Mouse (Mus musculus) thymus, postnatal 25 days (tissue): ENCODE results near the gene Myo1a.

Source experiments
- DNase-seq: peaks from one replicate; pipeline ENCODE4 v3.0.0; 2022

Myo1a gene

GRCm38 (mm10) chr10:127675859-127676398 lies 29.0 kb upstream of the Myo1a start:
- DNase-seq = no peak

DNA sequence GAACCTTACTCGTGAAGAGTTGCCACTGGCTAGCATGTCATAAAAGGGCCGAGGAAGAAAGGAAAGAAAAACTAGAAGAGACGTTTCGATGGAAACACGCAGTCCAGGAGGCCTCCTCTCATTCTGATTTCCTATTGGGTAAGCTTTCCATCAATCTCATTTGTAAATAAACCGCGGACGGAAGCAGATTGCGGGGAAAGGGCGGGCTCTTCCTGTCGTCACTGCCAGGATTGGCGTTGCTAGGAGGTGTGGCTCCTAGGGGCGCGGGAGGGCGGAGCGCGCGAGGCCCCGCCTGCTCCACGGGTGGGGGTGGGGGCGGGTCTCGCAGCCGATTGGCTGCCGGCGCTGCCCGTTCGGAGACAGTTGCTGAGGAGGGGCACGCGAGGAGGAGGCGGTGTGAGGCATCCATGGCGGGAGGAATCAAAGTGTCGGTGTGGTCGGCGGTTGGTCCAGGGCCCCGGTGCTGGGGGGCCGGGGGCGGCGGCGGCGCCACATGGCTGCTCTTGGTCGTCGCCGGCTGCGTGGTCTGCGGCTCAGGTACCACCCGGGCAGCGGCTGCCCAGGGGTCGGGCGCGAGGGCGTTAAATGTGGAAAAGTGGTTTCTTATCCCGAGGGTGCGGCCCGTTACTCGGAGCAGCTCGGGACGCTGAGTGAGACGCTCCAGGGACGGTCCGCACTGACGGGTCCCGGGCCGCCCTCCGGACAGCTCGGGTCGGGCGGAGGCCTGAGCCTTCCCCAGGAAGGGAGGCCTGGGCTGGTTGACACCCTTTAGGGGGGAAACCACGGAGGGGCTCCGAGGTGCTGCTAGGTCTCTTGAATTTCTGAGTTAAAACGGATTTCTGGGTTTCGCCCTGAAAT lies 28.1 kb upstream of the Myo1a start:
- peak; percentile 92 for DNase-seq

DNA sequence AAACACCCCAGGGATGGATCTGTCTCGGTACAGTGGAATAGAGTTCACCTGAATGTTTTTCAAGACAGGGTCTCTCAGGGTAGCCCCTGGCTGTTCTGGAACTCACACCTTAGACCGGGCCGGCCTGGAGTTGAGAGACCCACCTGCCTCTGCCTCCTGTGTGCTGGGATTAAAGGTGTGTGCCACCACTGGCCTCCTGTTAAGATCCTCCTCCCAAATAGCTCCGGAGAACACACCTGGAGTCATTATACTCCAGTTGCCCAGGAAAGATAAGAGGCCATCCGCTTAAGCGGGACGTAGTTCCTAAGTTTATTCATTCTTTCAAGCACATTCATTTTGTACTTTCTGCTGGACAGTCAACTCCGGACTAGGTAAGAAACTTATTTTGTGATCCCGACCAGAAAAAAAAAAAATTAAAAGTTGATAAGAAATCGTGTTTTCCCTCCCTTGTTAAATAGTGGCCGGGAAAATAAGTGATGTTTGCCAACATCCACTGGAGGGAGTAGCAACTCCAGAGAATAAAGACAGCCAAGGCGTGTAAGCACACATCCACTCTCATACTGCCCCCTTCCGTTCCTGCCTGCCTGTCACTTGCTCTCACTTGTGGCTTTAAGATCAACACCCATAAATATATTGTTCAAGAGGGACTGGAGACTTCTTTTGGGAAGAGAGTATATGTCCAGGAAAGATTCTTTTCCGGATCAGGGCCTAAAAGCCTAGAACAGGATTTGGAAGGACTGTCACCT lies 27.2 kb upstream of the Myo1a start:
- peak; percentile 81 for DNase-seq

GRCm38 (mm10) chr10:127679208-127679607 lies 25.8 kb upstream of the Myo1a start:
- no peak for DNase-seq

GRCm38 (mm10) chr10:127679881-127680280 lies 25.1 kb upstream of the Myo1a start:
- DNase-seq = no peak

DNA sequence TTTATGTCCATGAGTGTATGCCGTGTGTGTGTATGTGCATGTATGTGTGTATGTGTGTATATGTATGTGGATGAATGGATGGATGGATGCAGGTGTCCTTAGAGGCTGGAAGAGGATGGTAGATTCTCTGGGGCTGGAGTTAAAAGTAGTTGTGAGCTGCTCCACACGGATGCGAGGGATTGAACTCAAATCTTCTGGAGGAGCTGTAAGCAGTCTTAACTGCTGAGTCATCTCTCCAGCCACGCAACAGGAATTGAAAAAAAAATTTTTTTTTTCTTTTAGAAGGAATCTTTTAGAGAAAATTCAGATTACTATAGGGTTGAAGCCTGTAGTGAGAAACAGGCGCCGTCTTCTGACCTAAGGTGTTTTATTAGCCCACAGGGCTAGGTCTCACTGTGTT lies 22.1 kb upstream of the Myo1a start:
- DNase-seq = no peak

DNA sequence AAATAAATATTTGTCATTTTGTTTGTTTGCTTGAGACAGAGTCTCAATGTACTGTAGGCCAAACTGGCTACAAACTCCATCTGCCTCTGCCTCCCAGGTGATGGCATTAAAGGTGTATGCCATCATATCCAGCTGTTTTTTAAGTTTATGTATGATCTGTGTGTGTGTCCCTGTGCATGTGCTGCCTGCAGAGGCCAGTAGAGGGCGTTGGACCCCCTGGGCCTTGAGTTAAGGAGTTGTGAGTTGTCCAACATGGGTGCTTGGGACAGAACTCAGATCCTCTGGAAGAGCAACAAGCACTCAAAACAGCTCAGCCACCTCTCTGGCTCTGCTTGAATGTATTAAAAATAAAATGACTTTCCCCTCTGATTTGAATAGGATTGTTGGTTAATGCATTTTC lies 13.9 kb upstream of the Myo1a start:
- DNase-seq = no peak

DNA sequence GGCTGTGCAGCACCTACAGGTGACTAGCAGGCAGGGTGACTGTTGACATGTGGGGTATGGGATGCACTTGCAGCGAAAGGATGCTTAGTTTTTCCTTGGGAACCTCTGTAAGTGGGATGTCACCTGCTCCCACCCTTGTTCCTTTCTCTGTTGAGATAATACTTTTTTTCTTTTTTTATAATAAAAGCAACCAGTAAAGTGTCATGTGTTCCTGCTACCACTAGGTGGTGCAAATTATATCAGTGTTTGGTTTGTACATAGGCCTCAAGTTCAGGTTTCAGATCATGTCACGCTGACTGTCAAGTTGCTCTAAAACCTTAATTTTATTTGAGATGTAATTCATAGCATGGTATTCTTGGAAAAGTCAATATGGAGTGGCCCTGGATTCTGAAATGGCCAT lies 10.3 kb upstream of the Myo1a start:
- DNase-seq = no peak

- no peak for DNase-seq
Observed at GRCm38 (mm10) chr10:127695775-127696174, 9.2 kb upstream of the Myo1a start.

- DNase-seq = no peak
Observed at GRCm38 (mm10) chr10:127698966-127699365, 6.0 kb upstream of the Myo1a start.

- DNase-seq = no peak
Observed at GRCm38 (mm10) chr10:127703299-127703698, 1.7 kb upstream of the Myo1a start.

- no peak for DNase-seq
Observed at GRCm38 (mm10) chr10:127704293-127704692, 677 bp upstream of the Myo1a start.

- DNase-seq = no peak
Observed at GRCm38 (mm10) chr10:127705783-127706182, 813 bp downstream of the Myo1a start.

GRCm38 (mm10) chr10:127707721-127708120 lies 2.8 kb downstream of the Myo1a start:
- no peak for DNase-seq

DNA sequence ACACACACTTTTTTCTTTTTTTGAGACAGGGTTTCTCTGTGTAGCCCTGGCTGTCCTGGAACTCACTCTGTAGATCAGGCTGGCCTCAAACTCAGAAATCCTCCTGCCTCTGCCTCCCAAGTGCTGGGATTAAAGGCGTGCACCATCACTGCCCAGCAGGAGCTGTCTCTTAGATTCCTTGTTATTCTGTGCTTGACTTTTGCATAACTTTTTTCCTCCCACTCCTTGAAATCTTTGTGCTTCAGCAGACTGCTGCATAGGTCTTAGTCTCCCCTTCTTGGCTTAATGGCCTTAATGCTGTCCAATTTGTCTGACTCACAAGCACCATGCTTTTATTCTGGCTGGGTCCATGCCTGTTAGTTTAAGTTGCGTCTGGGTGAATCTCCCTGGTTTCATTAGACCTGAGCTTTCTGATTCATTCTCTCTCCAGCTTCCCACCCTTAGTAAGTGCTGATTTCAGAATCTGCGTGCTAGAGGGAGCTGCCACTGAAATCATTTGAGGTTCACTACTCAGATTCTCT lies 3.9 kb downstream of the Myo1a start:
- no peak for DNase-seq

DNA sequence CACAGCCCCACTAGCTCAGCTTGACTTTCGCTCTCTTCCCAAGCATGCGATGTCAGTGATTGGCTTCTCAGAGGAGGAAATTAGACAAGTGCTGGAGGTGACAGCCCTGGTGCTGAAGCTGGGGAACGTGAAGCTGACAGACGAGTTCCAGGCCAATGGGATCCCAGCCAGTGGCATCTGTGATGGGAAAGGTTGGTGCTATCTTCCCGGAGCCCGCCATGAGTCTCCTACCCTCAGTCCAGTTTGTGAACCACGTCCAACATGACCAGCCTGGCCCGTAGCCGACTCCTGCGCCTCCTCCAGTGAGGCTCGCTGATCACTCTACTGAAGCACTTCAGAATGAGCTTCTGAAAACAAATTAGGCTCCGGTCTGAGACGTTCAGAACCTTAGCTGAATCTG lies 5.4 kb downstream of the Myo1a start:
- DNase-seq = no peak

DNA sequence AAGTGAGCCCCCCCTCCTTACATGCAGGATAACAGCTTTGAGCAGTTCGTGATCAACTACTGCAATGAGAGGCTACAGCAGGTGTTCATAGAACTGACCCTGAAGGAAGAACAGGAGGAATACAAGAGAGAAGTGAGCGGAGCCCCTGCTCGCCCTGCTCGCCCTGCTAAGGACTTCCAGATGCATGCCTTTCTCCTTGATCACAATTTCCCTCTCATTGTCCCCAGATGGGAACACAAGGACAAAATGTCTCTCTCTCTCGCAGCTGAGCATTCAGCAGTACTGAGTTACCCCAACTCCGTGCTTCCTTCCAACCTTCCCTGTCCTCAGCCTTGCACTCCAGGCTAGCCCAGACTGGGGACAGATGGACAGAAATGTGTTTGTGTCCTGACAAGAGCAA lies 7.8 kb downstream of the Myo1a start:
- DNase-seq = no peak

DNA sequence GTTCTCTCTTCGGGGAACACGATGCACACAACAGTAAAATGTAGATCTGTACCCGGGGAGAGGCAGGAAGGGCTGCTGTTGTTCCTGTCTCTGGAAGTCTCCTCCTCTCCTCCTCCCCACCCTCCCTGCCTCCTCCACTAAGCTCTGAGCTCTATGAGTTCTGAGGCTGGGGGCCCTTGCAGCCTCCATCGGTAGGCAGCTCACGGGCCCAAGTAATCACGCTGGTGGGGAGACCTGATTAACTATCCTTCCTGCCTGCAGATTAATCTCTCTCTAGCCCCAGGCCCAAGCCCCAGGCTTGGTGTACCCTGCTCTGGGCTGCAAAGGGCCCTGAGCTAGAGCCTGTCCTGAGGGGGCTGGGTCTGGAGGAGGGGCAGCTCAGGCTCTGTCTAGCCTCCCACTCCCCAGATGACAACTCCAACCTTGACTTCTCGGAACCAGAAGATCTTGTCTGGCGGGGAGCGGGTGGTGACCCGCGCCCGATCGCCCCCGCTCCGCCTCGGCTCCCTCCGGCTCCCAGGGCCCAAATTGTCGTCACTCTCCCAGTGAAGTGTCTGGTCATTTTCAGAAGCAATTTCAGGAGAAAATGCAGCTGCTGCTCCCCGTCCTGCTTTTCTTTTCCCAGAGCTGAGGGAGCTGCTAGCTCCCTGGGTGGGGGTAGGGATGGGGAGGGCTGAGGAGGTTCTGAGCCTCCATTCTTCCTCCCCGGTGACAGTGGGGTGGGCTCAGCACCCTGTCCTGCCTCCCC lies 16.9 kb downstream of the Myo1a start:
- no peak for DNase-seq

GRCm38 (mm10) chr10:127724178-127724577 lies 19.2 kb downstream of the Myo1a start, which contains the start of gene Tac2:
Gene Tac2 (plus strand): TSS chr10:127724478.
- no peak for DNase-seq

GRCm38 (mm10) chr10:127725136-127725535 lies 20.2 kb downstream of the Myo1a start:
- no peak for DNase-seq

DNA sequence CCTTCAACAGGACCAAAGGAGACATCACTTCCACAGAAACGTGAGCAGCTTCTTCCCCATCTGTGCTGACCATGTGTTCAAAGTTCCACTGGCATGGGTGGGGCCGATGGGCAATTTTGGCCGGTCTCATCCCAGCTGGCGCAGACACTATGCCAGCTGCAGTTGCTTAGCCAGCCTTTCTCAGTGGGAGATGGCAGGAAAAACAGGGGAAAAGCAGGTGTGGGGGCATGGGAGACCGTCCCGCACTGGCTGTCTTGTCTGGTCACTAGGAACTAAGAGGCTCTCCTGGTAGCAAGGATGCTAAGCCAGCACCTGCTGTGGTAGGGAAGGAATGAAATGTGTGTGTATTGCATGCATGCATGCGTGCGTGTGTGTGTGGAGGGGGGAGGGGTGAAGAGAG lies 23.5 kb downstream of the Myo1a start:
- no peak for DNase-seq

GRCm38 (mm10) chr10:127730285-127730932 lies 25.4 kb downstream of the Myo1a start:
- no peak for DNase-seq
